Mouse (Mus musculus): Measurements from ENCODE around the gene Bora. TPM values are rescaled to one million over a fixed set of nuclear protein-coding genes. Genes with fewer than 3 reads are reported as not detected.

The Bora gene
- polyA plus RNA-seq, 1 experiment from 2014 or later = 9.3 TPM

DNA sequence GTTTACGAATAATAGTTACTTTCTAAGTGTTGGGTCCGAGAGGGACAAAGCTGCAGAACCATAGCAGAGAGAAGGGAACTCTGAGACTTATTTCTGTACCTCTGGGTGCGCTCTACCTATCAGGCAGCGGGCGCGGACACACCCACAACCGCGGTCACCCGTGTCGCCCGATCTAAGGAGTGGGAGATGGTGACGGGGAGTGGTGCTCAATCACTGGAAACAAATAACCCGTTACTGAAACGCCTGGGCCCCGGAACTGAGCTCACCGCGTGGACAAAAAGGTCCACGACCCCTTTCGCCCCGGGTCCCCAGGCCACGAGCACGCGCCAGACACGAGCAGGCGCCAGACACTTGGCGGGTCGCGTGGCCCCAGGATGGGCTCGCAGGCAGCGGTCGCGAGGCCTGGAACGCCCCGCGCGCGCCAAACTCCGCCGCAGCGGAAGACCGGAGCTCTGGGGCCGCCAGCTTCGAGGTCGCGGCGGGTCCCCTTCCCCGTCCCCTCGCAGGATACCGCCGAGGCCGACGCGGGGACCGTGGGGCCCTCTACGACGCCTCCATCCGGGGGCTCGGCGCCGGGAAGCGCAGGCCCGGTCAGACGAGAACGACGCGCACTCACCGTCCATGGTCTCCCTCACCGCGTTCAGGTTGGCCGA is 518 bp upstream of the Bora start:
- Histone ChIP-seq H3K4me2 (ENCODE audit: low read length) (peak overlapping the region; percentile 71), H3K27me3 (ENCODE audit: control insufficient read depth, insufficient read depth, low read depth, low read length) (no peaks in the 10 kb centered on the region), H3K9ac (ENCODE audit: low read depth, low read length) (peak overlapping the region; percentile 91), H3K36me3 (ENCODE audit: control insufficient read depth, insufficient read depth, low read length) (no peaks in the 10 kb centered on the region), H3K4me3 (ENCODE audit: low read depth, low read length) (peak overlapping the region; percentile 81), H3K27ac (ENCODE audit: low read length) (peak overlapping the region; percentile 79), H3K9me3 (replicated peaks; ENCODE audit: control insufficient read depth, low read length, poor library complexity, severe bottlenecking) (no peaks in the 10 kb centered on the region), H3K4me1 (ENCODE audit: control insufficient read depth, insufficient read depth, low read length) (peaks cover 19% of the 10 kb centered on the region)
- under 1% methylated on average over 68 of the region's 70 CpGs for WGBS
- peak; percentile 23 for ATAC-seq

DNA sequence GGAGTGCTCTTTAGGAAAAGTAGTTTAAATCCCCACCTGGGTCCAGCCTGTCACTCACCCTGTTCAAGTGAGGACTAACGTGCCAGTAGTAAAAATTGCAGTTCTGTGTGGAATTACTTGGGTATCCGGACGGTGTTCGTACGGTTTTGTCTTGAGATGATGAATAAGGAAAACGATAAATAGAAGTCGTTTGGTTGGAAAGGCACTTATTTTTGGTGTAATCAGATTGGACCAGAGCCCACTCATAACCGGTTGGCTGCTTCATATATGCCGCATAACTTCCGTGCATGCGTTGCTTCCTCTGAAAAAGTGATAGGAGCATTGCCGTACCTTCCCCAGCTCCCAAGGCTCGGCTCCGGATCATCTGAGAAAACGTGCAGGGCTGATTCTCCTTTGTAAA is 760 bp downstream of the Bora start:
- Histone ChIP-seq H3K27ac (ENCODE audit: low read length) (no peak overlapping the region), H3K4me1 (ENCODE audit: control insufficient read depth, insufficient read depth, low read length) (peaks cover 19% of the 10 kb centered on the region), H3K27me3 (ENCODE audit: control insufficient read depth, insufficient read depth, low read depth, low read length) (no peaks in the 10 kb centered on the region), H3K4me3 (ENCODE audit: low read depth, low read length) (peak overlapping the region; percentile 81), H3K36me3 (ENCODE audit: control insufficient read depth, insufficient read depth, low read length) (no peaks in the 10 kb centered on the region), H3K4me2 (ENCODE audit: low read length) (peak overlapping the region; percentile 93), H3K9ac (ENCODE audit: low read depth, low read length) (peak overlapping the region; percentile 91), H3K9me3 (replicated peaks; ENCODE audit: control insufficient read depth, low read length, poor library complexity, severe bottlenecking) (no peaks in the 10 kb centered on the region)
- peak; percentile 34; the same call in 1 of the 2 replicates for ATAC-seq
- WGBS = under 1% methylated on average over 15 of the region's 15 CpGs

DNA sequence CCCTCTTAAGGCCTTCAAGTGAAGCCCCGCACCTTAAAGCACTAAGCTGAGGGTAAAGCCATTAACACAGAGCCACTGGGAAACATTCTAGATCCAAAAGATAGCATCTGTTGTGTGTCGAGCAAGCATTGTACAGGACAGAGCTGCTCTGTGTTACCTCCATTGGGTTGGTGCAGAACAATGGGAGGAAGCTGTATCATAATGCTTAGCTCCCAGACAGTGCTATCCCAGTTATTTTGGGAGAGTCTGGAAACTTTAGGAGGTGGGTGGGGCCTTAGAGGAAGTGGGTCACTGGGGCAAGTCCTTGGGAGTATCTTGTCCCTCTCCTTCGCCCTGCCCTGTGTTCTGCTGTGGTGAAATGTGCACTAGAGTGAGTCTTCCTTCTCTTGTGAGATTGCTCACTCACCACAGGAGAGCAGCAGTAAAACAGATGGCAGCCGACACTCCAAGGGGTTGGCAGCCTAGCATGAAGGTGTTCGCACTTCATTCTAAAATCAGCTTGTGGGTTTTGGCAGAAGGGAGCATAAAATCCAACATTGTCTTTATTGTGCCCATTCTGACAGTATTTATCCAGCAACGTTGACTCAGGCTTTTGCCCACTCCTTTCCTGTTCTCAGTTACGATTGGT is 13.1 kb downstream of the Bora start:
- WGBS = 85% methylated on average over 7 of the region's 7 CpGs

DNA sequence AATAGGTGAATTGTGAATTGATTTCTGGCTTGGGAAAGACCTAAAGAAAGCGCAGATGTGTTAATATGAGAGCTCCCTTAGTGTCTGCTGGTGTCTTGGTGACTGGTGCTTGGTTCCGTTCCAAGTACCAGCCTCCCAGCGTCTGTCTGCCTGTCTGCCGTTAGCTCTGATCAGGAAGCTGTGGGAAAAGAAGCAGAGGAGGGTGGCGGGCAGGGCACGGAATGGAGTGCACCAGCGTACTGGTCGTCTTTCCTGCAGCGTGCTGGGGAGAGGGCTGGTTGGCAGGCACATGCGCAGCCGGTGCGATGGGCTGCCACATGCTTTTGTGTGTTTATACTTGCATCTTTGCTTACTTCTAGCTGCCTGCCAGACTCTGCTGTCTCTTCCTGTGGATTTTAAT is 14.6 kb downstream of the Bora start:
- no peak for ATAC-seq
- Histone ChIP-seq H3K27ac (ENCODE audit: low read length) (no peak overlapping the region), H3K27me3 (ENCODE audit: control insufficient read depth, insufficient read depth, low read depth, low read length) (no peaks in the 10 kb centered on the region), H3K9ac (ENCODE audit: low read depth, low read length) (no peak overlapping the region), H3K9me3 (replicated peaks; ENCODE audit: control insufficient read depth, low read length, poor library complexity, severe bottlenecking) (no peaks in the 10 kb centered on the region), H3K36me3 (ENCODE audit: control insufficient read depth, insufficient read depth, low read length) (peaks cover 3% of the 10 kb centered on the region; the same call in 1 of the 2 replicates), H3K4me2 (ENCODE audit: low read length) (no peak overlapping the region), H3K4me1 (ENCODE audit: control insufficient read depth, insufficient read depth, low read length) (no peaks in the 10 kb centered on the region), H3K4me3 (ENCODE audit: low read depth, low read length) (no peak overlapping the region)
- 92% methylated on average over 12 of the region's 12 CpGs for WGBS

More for the DNA sequence above, 13.1 kb downstream of the Bora start:
- ATAC-seq = no peak
- Histone ChIP-seq H3K9me3 (replicated peaks; ENCODE audit: control insufficient read depth, low read length, poor library complexity, severe bottlenecking) (no peaks in the 10 kb centered on the region), H3K4me2 (ENCODE audit: low read length) (no peak overlapping the region), H3K36me3 (ENCODE audit: control insufficient read depth, insufficient read depth, low read length) (peaks cover 3% of the 10 kb centered on the region; the same call in 1 of the 2 replicates), H3K9ac (ENCODE audit: low read depth, low read length) (no peak overlapping the region), H3K4me1 (ENCODE audit: control insufficient read depth, insufficient read depth, low read length) (no peaks in the 10 kb centered on the region), H3K27ac (ENCODE audit: low read length) (no peak overlapping the region), H3K4me3 (ENCODE audit: low read depth, low read length) (no peak overlapping the region), H3K27me3 (ENCODE audit: control insufficient read depth, insufficient read depth, low read depth, low read length) (no peaks in the 10 kb centered on the region)

DNA sequence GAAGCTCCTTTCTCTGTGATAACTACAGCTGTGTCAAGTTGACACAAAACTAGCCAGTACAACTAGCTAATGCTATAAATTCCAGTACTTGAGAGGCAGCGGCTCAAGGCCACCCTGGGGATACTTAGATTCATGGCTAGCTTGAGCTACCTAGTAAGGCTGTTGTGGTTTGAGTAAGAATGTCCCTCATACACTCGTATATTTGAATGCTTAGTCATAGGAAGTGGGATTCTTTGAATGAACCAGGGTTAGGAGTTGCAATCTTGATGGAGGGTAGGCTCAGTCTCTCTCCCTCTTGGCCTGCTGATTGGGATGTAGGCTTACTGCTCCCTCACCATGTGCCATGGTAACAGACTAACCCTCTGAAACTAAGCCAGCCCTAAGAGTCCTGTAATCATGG is 17.1 kb downstream of the Bora start:
- no peak overlapping the region for H3K4me2 ChIP-seq (ENCODE audit: low read length)
- H3K4me1 ChIP-seq (ENCODE audit: control insufficient read depth, insufficient read depth, low read length) = no peaks in the 10 kb centered on the region
- H3K27me3 ChIP-seq (ENCODE audit: control insufficient read depth, insufficient read depth, low read depth, low read length) = no peaks in the 10 kb centered on the region
- H3K36me3 ChIP-seq (ENCODE audit: control insufficient read depth, insufficient read depth, low read length) = peaks cover 3% of the 10 kb centered on the region; the same call in 1 of the 2 replicates
- no peak for ATAC-seq
- no peak overlapping the region for H3K4me3 ChIP-seq (ENCODE audit: low read depth, low read length)
- 99% methylated on average over 2 of the region's 2 CpGs for WGBS
- no peak overlapping the region for H3K27ac ChIP-seq (ENCODE audit: low read length)
- H3K9ac ChIP-seq (ENCODE audit: low read depth, low read length) = no peak overlapping the region
- H3K9me3 ChIP-seq (replicated peaks; ENCODE audit: control insufficient read depth, low read length, poor library complexity, severe bottlenecking) = no peaks in the 10 kb centered on the region

DNA sequence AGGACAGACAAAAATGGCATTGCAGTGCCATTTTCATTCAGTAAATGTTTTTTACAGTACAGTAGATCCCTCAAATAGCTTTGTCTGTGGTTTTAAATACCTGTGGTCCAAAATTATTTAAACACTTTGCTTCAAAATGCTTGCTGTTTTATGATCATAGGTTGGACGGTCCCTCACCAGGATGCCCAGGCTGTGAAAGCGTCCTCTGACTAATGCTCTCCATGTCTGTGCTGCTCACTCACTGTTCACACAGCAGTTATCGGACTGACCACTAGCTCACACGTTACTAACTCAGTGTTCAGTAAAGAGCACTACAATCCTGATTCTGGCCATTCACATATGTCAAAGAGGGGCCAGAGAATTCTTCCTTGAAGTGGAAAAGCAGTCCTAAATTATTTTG is 25.1 kb downstream of the Bora start:
- 87% methylated on average over 4 of the region's 4 CpGs for WGBS
- no peaks in the 10 kb centered on the region for H3K27me3 ChIP-seq (ENCODE audit: control insufficient read depth, insufficient read depth, low read depth, low read length)
- no peaks in the 10 kb centered on the region for H3K4me1 ChIP-seq (ENCODE audit: control insufficient read depth, insufficient read depth, low read length)
- H3K9ac ChIP-seq (ENCODE audit: low read depth, low read length) = no peak overlapping the region
- H3K36me3 ChIP-seq (ENCODE audit: control insufficient read depth, insufficient read depth, low read length) = peaks cover 8% of the 10 kb centered on the region
- H3K4me2 ChIP-seq (ENCODE audit: low read length) = no peak overlapping the region
- no peaks in the 10 kb centered on the region for H3K9me3 ChIP-seq (replicated peaks; ENCODE audit: control insufficient read depth, low read length, poor library complexity, severe bottlenecking)
- H3K27ac ChIP-seq (ENCODE audit: low read length) = no peak overlapping the region
- no peak for ATAC-seq
- H3K4me3 ChIP-seq (ENCODE audit: low read depth, low read length) = no peak overlapping the region

DNA sequence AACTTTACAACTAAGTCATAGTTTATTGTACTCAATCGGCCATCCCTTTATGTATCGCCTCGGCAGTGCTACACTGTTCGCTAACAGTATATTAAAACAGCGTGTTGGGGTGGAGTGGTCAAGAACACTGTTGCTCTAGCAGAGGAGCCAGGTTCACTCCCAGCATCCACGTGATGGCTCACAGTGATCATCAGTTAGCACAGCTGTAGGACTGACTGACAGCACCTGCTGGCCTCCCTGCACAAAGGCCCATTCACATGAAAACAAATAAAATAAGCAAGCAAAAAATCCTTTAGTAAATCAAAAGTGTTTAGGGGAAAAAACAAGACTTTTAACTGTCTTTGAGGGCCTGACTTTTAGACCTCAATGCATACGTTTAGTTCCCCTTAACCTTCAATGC is 42.9 kb downstream of the Bora start:
- no peaks in the 10 kb centered on the region for H3K4me1 ChIP-seq (ENCODE audit: control insufficient read depth, insufficient read depth, low read length)
- no peak for ATAC-seq
- H3K36me3 ChIP-seq (ENCODE audit: control insufficient read depth, insufficient read depth, low read length) = peaks cover 38% of the 10 kb centered on the region
- no peak overlapping the region for H3K27ac ChIP-seq (ENCODE audit: low read length)
- no peak overlapping the region for H3K4me2 ChIP-seq (ENCODE audit: low read length)
- no peak overlapping the region for H3K9ac ChIP-seq (ENCODE audit: low read depth, low read length)
- no peak overlapping the region for H3K4me3 ChIP-seq (ENCODE audit: low read depth, low read length)
- no peaks in the 10 kb centered on the region for H3K9me3 ChIP-seq (replicated peaks; ENCODE audit: control insufficient read depth, low read length, poor library complexity, severe bottlenecking)
- no peaks in the 10 kb centered on the region for H3K27me3 ChIP-seq (ENCODE audit: control insufficient read depth, insufficient read depth, low read depth, low read length)
- WGBS = 93% methylated on average over 7 of the region's 7 CpGs

DNA sequence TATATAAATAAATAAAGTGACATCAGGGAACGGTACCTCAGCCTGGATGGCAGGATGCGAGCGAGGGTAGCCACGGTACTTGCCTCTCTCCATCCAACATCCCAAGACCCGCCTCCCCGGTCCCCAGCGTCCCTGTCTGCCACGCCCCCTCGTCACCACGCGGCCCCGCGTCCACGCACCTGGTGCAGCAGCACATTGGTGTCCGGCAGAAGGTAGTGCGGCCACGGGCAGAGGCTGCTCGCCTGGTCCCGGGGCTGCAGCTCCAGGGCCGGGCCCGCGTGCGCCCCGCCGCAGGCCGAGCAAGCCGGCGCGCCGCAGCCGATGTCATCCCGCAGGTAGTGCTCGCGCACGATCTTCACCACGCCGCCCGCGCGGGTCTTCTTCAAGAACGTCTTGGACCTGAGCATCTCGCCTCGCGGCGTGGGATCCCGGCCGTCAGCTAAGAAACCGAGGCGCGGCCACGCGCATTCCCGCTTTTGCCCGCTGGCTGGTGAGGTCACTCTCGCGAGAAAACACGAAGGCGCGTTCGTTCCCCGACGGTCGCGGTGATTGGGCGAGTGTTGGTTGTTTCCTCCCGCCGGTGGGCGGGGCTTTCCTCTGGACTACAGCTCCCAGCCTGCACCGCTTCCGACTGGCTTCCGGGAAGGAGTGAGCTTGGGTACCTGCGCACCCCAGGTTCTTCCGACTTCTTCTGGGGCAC is 53.4 kb downstream of the Bora start, which contains the start of the genes Pibf1 and Dis3:
Gene Pibf1, plus strand, starts transcription at position 158 of the 700 bp plus-strand sequence.
Gene Dis3, minus strand, starts transcription at position 504 of the 700 bp plus-strand sequence.
- H3K9me3 ChIP-seq (replicated peaks; ENCODE audit: control insufficient read depth, low read length, poor library complexity, severe bottlenecking) = no peaks in the 10 kb centered on the region
- H3K4me3 ChIP-seq (ENCODE audit: low read depth, low read length) = peak within 1 kb of the TSS; percentile 94
- under 1% methylated on average over 72 of the region's 73 CpGs for WGBS
- peaks cover 14% of the 10 kb centered on the region for H3K4me1 ChIP-seq (ENCODE audit: control insufficient read depth, insufficient read depth, low read length)
- ATAC-seq = peak; percentile 100
- H3K4me2 ChIP-seq (ENCODE audit: low read length) = peak within 1 kb of the TSS; percentile 84
- no peaks in the 10 kb centered on the region for H3K27me3 ChIP-seq (ENCODE audit: control insufficient read depth, insufficient read depth, low read depth, low read length)
- H3K27ac ChIP-seq (ENCODE audit: low read length) = peak within 1 kb of the TSS; percentile 93
- peak within 1 kb of the TSS; percentile 94 for H3K9ac ChIP-seq (ENCODE audit: low read depth, low read length)
- H3K36me3 ChIP-seq (ENCODE audit: control insufficient read depth, insufficient read depth, low read length) = peaks cover 12% of the 10 kb centered on the region
